Mouse (Mus musculus) hindbrain, embryonic 10.5 days (tissue): ENCODE results near the gene 3110082I17Rik. TPM values are rescaled to one million over a fixed set of nuclear protein-coding genes. Genes with fewer than 3 reads are reported as not detected.

Experiments used
- DNase-seq: peaks from one replicate; pipeline ENCODE4 v3.0.0-alpha.2; 2017; ENCODE audit warnings: low spot score
- H3K27ac ChIP-seq: fragments of 300-500 bp; sonication (generic); 2 replicates; pipeline ENCODE4 v1.5.1; 2016; ENCODE audit warnings: mild to moderate bottlenecking, moderate library complexity
- H3K27me3 ChIP-seq: fragments of 300-500 bp; sonication (generic); 2 replicates; pipeline ENCODE4 v1.6.1; 2016; ENCODE audit warnings: mild to moderate bottlenecking; ENCODE audit not compliant: poor library complexity, insufficient read depth, severe bottlenecking
- H3K36me3 ChIP-seq: fragments of 300-500 bp; sonication (generic); 2 replicates; pipeline ENCODE4 v1.6.1; 2016; ENCODE audit warnings: mild to moderate bottlenecking, moderate library complexity
- H3K4me1 ChIP-seq: fragments of 300-500 bp; sonication (generic); replicated peaks from 2 replicates; pipeline ENCODE4 v1.6.1; 2016; ENCODE audit warnings: mild to moderate bottlenecking
- H3K4me3 ChIP-seq: fragments of 300-500 bp; sonication (generic); 2 replicates; pipeline ENCODE4 v1.5.1; 2016; ENCODE audit warnings: mild to moderate bottlenecking, moderate library complexity
- H3K9me3 ChIP-seq: fragments of 300-500 bp; sonication (generic); 2 replicates; pipeline ENCODE4 v1.6.1; 2016; ENCODE audit warnings: mild to moderate bottlenecking, moderate library complexity
- WGBS: fragments of 180-500 bp; shearing (Covaris S2); methylation state at CpG from one replicate; pipeline ENCODE4 v1.1.7; 2016; 5-methylcytosine and 5-hydroxymethylcytosine counted together
- polyA plus RNA-seq: library from polyadenylated mRNA; unstranded; fragments of >200 nt; fragmentation: Nextera tagmentation; extraction: Ambion mirVana; gene quantifications from 2 replicates; pipeline ENCODE4 v1.2.1, GENCODE M21; 2016

3110082I17Rik gene
- polyA plus RNA-seq, 1 experiment from 2014 or later: 49.1 TPM

GRCm38 (mm10) chr5:139387329-139388194 is 72.8 kb downstream of the 3110082I17Rik start:
- Histone ChIP-seq H3K36me3 (0 out of 2 replicates have a peak, but pooled peaks cover 3% of the 10 kb centered on the region), H3K4me1 (peaks cover 69% of the 10 kb centered on the region), H3K27ac (peak overlapping the region; percentile 76; the same call in 1 of the 2 replicates), H3K9me3 (no peaks in the 10 kb centered on the region), H3K4me3 (no peak overlapping the region), H3K27me3 (no peaks in the 10 kb centered on the region)
- DNase-seq: no peak
- WGBS: 88% methylated on average over 10 of the region's 10 CpGs

DNA sequence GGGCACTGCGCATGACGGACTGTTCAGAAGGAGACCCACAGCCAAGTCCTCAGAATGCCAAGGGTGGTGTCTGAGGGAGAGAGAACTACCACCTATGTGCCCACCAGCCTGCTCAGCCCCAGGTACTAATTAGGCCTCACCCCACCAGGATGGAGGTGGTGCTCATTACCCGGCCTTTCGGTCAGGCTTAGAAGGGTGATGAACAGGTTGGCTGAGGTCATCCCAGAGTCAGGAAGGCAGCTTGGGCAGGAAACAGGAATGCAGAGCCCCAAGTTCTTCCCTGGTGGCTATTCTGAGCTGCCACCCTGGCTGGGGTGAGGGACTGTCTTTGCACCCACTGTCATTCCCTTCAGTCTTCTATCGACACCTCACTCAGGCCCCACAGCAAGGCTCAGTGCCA is 74.3 kb downstream of the 3110082I17Rik start:
- WGBS: 94% methylated on average over 5 of the region's 5 CpGs
- Histone ChIP-seq H3K27ac (peak overlapping the region; percentile 3; the same call in 1 of the 2 replicates), H3K4me3 (no peak overlapping the region), H3K36me3 (no peaks in the 10 kb centered on the region), H3K27me3 (0 out of 2 replicates have a peak, but pooled peaks cover 3% of the 10 kb centered on the region), H3K4me1 (peaks cover 73% of the 10 kb centered on the region), H3K9me3 (no peaks in the 10 kb centered on the region)
- no peak for DNase-seq

DNA sequence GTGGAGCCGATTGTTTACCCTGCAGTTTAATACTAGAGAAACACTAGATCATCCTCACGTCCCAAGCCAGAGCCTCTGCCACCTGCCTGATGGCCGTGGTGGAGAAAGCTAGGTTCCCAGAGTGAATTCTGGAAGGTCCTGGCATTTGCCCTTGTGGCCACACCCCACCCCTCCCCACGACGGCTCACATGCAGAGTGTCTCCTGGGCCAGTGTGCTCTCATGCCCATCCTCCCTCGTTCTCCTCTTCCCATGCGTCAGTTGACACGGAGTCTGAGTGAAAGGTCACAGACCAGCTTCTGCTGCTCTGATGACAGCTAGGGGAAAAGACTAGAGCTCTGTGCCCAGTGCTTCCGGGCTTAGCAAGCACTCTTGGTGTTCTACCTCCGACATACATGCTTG is 75.8 kb downstream of the 3110082I17Rik start:
- Histone ChIP-seq H3K36me3 (no peaks in the 10 kb centered on the region), H3K27me3 (0 out of 2 replicates have a peak, but pooled peaks cover 3% of the 10 kb centered on the region), H3K27ac (peak overlapping the region; percentile 24; the same call in 1 of the 2 replicates), H3K4me3 (no peak overlapping the region), H3K9me3 (no peaks in the 10 kb centered on the region), H3K4me1 (peaks cover 77% of the 10 kb centered on the region)
- DNase-seq: no peak
- WGBS: 70% methylated on average over 10 of the region's 10 CpGs

DNA sequence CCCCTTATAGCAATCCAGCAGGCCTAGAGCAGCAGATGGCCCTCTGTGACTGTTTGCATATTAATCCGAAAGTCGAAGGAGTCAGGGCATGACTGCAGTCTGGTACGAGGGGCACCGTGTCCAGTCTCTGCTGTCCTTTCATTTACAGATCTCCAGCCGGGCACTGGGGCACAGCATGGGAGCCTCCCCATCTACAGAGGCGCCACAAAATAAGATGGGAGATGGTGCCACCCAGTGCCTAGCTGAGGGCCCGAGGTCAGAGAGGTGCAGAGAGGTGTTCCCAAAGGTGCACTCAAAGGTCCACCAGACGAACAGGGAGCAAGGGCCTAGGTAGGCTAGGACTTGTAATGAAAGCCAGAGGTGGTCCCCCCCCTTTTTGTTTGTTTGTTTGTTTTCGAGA is 77.1 kb downstream of the 3110082I17Rik start:
- Histone ChIP-seq H3K27me3 (0 out of 2 replicates have a peak, but pooled peaks cover 3% of the 10 kb centered on the region), H3K27ac (peak overlapping the region; percentile 76), H3K4me1 (peaks cover 76% of the 10 kb centered on the region), H3K9me3 (no peaks in the 10 kb centered on the region), H3K36me3 (no peaks in the 10 kb centered on the region), H3K4me3 (no peak overlapping the region)
- no peak for DNase-seq
- WGBS: 84% methylated on average over 9 of the region's 9 CpGs

- Histone ChIP-seq H3K36me3 (no peaks in the 10 kb centered on the region), H3K27ac (peak overlapping the region; percentile 76), H3K27me3 (0 out of 2 replicates have a peak, but pooled peaks cover 3% of the 10 kb centered on the region), H3K4me1 (peaks cover 76% of the 10 kb centered on the region), H3K9me3 (no peaks in the 10 kb centered on the region), H3K4me3 (no peak overlapping the region)
- WGBS: 79% methylated on average over 8 of the region's 8 CpGs
- DNase-seq: no peak
These were observed 77.6 kb downstream of the 3110082I17Rik start for GRCm38 (mm10) chr5:139382760-139383159.

DNA sequence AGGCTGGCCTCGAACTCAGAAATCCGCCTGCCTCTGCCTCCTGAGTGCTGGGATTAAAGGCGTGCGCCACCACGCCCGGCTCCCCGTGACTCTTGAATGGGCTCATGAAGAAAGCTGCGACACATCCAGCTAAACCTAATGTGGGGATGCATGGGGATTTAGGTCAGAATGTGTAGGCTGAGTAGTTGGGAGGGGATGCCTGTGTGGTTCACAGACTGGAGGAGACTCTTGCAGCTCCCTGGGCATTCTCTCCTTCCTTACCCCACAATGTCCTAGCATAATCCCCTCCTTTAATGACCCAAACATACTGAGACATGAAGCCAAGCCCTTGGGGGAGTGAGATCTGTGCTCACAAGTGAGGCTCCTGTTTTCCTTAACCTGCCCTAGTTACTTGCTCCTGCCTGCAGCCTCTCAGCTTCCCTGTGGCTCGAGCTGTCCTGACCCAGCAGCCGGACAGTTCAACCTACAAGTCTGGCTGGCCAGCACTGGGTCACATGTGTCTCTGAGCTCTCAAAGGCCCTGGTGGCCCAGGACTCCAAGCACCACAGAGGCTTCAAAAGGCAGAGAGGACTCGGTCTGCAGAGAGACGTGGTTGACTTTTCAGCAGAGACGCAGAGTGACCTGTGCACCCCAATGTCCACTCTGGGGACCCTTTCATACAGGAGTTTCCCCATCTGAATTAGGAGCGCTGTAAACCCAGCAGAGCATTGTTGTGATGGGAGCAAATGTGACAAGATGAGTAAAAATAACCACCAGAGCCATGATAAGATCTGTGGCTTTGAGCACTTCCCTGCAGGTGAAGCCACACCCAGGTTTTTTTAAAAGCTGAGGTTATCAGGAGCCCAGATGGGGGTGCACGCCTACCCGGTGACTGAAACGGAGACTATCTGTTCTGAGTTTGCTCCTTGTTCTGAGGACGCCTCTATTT is 78.5 kb downstream of the 3110082I17Rik start:
- peak overlapping the region; percentile 76 for H3K27ac ChIP-seq
- WGBS: 84% methylated on average over 18 of the region's 18 CpGs
- 0 out of 2 replicates have a peak, but pooled peaks cover 3% of the 10 kb centered on the region for H3K27me3 ChIP-seq
- peaks cover 81% of the 10 kb centered on the region for H3K4me1 ChIP-seq
- H3K4me3 ChIP-seq: peak overlapping the region; percentile 3; the same call in 1 of the 2 replicates
- no peaks in the 10 kb centered on the region for H3K9me3 ChIP-seq
- no peaks in the 10 kb centered on the region for H3K36me3 ChIP-seq
- no peak for DNase-seq

- Histone ChIP-seq H3K4me3 (peak overlapping the region; percentile 77), H3K36me3 (no peaks in the 10 kb centered on the region), H3K27ac (peak overlapping the region; percentile 87), H3K27me3 (0 out of 2 replicates have a peak, but pooled peaks cover 3% of the 10 kb centered on the region), H3K4me1 (peaks cover 75% of the 10 kb centered on the region), H3K9me3 (no peaks in the 10 kb centered on the region)
- 2% methylated on average over 71 of the region's 73 CpGs for WGBS
- DNase-seq: peak; percentile 84
These were observed 79.7 kb downstream of the 3110082I17Rik start for GRCm38 (mm10) chr5:139380385-139381248.

DNA sequence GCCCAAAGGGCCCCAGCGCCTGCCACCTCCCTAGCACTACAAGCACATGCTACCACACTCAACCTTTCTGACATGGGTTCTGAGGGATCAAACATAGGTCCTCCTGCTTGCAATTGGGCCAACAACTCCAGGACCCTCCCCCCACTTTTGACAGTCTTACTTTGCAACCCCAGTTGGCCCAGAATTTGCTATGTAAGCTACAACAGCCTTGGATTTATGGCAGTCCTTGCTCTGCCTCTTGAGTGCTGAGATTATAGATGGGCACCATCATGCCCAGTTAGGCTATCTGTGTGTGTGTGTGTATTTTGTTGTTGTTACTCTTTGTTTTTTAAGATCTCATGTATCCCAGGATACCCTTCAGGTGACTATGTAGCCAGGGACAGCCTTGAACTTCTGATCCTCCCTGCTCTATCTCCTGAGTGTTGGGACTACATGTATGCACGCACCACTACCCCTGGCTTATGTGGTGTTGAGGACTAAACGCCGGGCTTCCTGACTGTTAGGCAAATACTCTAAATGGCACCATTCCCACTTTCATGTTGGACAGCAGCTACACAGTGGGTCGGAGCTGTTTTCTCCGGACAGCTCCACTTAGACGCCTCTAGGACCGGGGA is 80.4 kb downstream of the 3110082I17Rik start:
- Histone ChIP-seq H3K4me3 (peak overlapping the region; percentile 77), H3K27me3 (0 out of 2 replicates have a peak, but pooled peaks cover 3% of the 10 kb centered on the region), H3K9me3 (no peaks in the 10 kb centered on the region), H3K36me3 (no peaks in the 10 kb centered on the region), H3K4me1 (peaks cover 69% of the 10 kb centered on the region), H3K27ac (peak overlapping the region; percentile 87)
- WGBS: 27% methylated on average over 8 of the region's 8 CpGs
- DNase-seq: no peak

GRCm38 (mm10) chr5:139378986-139379629 is 81.2 kb downstream of the 3110082I17Rik start:
- Histone ChIP-seq H3K27ac (peak overlapping the region; percentile 87), H3K36me3 (no peaks in the 10 kb centered on the region), H3K27me3 (0 out of 2 replicates have a peak, but pooled peaks cover 3% of the 10 kb centered on the region), H3K4me3 (peak overlapping the region; percentile 9; the same call in 1 of the 2 replicates), H3K9me3 (no peaks in the 10 kb centered on the region), H3K4me1 (peaks cover 64% of the 10 kb centered on the region)
- 43% methylated on average over 21 of the region's 21 CpGs for WGBS
- peak; percentile 58 for DNase-seq

- H3K27me3 ChIP-seq: 0 out of 2 replicates have a peak, but pooled peaks cover 3% of the 10 kb centered on the region
- H3K4me3 ChIP-seq: no peak overlapping the region
- H3K36me3 ChIP-seq: no peaks in the 10 kb centered on the region
- H3K4me1 ChIP-seq: peaks cover 63% of the 10 kb centered on the region
- no peaks in the 10 kb centered on the region for H3K9me3 ChIP-seq
- 94% methylated on average over 7 of the region's 7 CpGs for WGBS
- DNase-seq: no peak
- H3K27ac ChIP-seq: peak overlapping the region; percentile 71
These were observed 82.1 kb downstream of the 3110082I17Rik start for GRCm38 (mm10) chr5:139378271-139378556.
